Mouse (Mus musculus): ENCODE data around the gene Msantd2.

DNA sequence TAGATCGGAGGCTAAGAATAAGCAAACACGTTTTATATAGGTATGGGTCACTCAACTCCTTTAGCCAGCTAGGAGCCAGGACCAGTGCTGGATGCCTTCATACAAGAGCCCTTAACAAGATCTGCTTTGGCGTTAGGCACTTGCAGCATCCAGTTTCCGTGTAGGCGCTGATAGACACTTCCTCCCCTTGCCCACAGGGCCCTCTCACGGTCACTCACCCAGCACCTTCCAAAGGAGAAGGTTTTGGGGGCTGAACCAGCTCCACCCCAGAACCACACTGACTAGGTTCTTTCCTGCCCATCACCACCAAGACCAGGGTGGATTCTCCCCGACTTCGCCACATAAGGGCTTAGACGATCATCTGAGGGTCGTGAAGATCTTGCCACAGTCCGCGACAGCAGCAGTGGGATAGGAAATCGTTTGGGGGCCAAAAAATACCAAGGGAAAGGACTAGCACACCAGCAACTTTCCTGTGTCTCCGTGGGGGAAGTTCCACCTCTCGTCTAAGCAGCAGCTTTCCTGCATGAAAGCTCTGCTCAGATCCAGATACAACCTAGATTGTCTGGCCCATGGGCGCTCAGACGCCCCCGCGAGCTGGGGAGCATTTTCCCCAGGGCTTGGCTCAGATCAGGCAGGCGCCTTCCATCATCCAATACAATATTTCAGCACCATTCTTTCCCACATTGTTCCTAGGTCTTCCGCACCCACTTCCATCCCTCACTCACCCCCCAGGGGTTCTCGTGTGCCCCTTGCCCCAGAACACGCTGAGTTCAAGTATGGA, 62.8 kb downstream of the Msantd2 start:
- no peak for TF ChIP-seq EP300 (IDR thresholded peaks at IDR 0.05; ENCODE audit: low read depth)
- no peak for TF ChIP-seq CTCF (IDR thresholded peaks at IDR 0.05; ENCODE audit: low read depth)
